Mouse (Mus musculus): ENCODE results near the gene Hes7.

The Hes7 gene

DNA sequence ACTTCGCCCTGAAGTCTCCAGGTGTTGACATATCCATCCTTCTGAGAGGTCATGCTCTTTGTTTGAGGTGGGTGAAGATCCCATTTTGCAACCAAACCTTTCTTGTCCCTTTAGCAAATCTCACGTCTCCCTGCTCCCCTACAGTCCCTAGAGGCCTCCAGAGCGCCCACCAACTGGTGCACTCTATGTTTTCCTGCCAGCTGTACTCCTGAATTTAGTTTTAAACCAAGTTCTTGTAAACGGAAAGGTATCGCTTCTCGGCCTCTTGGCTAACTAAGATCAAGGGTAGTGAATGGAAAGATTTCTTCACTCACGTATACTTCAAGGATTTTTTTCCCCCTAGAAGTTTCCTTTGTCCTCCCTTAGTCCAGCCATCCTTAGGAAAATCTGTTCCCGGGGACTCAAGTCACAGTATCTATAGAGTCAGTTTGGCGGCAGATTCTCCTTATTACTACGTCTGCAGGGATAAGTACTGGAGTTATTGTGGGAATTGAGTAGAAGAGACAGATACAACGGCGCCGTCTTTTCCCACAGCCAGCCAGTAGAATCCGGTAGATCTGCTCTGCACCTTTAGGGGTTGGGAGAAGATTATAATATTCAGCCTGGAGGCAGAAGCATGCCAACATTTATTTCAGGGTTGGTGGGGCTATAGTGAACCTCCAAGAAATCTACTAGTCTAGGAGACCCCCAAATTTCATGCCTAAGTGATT is 603 bp upstream of the Hes7 start:
- peak; percentile 57 for DNase-seq

DNA sequence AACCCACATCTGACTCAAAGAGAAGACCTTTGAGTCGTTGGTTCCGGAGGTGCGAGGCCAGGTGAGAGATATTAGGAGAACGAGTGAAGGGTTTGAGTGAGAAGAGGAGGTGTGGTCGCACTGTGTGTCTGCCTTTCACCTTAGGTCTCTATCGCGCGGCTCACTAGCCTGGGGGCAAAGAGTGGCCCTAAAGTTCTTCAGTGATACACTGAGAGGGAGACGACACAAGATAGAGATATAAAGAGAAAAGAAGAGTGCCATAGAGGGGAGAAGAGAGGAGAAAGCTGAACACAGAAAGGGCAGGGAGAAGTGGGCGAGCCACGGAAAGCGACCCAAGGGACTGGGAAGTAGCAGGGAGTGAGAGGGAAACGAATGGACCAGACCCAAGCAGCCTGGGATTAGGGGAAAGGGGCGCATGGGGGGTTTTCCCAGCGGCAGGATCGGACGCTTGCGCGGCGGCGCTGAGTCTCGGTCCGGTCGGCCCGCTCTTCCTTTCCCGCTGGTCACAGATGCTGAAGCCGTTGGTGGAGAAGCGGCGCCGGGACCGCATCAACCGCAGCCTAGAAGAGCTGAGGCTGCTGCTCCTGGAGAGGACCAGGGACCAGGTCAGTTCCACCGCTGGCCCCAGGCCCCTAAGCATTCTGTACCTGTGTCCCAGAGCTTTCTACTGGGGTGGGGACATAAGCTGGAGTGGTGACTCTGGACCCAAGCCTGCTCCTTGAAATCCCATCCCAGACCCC is 967 bp downstream of the Hes7 start:
- peak; percentile 39 for DNase-seq

DNA sequence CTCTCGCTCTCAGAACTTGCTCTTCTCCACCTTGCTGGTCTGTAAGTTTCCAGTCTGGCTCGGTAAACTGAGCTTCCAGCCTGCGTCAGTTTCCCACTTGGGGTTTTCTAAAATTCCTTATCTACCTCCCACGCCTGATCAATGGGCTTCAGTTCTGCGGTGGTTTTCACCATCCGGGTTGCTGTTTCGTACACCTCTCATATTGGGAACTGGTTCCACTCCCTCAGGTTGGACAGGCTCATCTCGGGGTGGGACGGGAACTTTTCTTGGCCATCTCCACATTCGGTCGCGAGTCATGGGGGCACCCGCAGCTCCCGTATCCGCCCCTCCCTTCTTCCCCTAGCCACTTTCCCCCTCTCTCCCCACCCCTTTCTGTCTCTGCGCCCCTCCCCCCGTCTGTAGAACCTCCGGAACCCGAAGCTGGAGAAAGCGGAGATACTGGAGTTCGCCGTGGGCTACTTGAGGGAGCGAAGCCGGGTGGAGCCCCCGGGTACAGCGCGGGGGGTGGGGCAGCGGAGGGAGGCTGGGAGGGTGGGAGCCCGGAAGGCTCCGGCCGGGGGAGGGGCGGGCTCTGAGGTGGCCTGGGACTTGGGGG is 1.6 kb downstream of the Hes7 start:
- DNase-seq, result peak; percentile 62

DNA sequence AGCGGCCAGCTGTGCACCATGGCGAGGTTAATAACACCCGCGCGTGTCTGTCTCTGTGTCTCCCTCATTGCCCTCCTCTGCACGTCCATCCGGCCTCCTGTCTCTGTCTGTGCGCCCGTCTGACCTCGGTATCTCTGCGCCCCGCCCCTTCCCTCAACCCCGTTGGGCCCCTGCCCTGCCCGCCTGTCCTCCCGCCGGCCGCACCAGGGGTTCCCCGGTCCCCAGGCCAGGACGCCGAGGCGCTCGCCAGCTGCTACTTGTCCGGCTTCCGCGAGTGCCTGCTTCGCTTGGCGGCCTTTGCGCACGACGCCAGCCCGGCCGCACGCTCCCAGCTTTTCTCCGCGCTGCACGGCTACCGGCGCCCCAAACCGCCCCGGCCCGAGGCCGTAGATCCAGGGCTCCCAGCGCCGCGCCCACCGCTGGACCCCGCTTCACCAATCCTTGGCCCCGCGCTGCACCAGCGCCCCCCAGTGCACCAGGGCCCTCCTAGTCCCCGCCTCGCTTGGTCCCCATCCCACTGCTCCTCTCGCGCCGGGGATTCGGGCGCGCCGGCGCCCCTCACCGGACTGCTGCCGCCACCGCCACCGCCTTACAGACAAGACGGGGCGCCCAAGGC is 2.2 kb downstream of the Hes7 start, which contains the start of gene 9130213A22Rik:
Gene 9130213A22Rik, minus strand, starts transcription at position 254 of the 616 bp plus-strand sequence.
- peak; percentile 85 for DNase-seq

DNA sequence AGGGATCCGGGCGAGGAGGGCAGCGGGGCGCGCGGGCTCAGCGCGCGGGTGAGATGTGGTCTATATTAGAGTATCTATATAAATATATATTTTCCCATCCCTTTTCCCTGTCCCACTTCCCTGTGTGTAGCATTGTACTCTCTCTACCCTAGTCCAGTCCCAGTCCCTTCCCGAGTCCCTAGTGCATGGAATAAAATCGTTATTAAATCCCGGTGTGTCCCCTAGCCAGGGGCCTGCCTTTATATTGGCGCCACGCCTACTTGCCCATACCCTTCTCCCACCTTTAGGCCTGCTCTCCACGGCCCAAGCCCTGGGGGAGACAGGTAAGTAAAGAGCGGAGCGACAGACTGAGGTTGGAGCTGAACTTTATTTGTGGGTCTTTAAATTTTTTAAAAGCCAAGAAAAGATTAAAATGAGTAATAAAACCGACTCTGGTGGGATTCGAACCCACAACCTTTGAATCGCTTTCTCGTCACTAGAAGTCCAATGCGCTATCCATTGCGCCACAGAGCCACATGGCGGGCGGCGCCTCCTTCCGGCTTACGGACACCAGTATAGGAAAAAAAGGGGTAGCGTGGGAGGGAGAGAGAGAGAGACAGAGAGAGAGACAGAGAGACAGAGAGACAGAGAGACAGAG is 3.0 kb downstream of the Hes7 start:
- peak; percentile 97 for DNase-seq

DNA sequence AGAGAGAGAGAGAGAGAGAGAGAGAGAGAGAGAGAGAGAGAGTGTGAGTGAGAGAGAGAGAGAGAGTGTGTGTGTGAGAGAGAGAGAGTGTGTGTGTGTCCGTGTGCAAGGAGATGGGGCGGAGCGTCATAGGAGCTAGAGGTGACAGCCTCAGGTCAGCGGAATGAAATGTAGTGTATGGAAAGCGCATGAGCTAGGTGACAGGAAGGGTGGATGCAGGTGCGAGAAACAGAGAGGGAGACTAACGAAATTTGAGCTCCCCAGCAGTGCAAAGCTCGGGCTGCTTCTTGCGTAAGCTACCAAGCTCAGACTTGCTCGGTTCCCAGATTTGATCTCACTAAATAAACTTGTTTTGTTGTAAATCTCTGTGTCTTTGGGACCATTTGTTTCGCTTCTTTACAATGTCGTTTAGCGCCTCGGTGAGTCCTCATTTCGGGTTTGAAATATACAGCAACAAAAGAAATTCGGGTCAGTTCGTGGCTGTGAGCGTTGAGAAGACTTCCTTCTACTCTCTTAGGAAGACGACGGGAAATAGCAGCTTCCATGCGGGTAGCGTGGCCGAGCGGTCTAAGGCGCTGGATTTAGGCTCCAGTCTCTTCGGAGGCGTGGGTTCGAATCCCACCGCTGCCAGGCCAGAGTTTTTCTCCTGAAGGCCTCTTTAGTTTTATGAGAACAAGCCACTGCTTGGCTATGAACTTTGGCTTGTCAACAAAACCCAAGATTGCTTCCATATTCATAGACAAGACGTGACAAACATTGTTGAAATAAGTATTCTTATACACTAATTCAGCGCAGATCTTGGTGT is 3.7 kb downstream of the Hes7 start:
- DNase-seq, result peak; percentile 92

DNA sequence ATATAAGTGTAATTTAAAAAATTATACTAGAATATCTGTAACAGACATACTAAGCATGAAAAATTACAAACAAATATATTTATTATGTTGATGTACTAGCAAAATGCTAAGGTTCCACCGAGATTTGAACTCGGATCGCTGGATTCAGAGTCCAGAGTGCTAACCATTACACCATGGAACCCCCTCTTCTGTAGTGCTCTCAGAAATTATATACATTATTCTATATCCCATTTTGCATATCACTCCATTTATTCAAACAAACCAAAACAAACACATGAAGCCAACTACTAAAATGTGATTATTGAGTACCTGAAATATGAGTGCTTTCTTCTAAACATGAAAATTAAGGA is 4.3 kb downstream of the Hes7 start:
- DNase-seq, result peak; percentile 87

DNA sequence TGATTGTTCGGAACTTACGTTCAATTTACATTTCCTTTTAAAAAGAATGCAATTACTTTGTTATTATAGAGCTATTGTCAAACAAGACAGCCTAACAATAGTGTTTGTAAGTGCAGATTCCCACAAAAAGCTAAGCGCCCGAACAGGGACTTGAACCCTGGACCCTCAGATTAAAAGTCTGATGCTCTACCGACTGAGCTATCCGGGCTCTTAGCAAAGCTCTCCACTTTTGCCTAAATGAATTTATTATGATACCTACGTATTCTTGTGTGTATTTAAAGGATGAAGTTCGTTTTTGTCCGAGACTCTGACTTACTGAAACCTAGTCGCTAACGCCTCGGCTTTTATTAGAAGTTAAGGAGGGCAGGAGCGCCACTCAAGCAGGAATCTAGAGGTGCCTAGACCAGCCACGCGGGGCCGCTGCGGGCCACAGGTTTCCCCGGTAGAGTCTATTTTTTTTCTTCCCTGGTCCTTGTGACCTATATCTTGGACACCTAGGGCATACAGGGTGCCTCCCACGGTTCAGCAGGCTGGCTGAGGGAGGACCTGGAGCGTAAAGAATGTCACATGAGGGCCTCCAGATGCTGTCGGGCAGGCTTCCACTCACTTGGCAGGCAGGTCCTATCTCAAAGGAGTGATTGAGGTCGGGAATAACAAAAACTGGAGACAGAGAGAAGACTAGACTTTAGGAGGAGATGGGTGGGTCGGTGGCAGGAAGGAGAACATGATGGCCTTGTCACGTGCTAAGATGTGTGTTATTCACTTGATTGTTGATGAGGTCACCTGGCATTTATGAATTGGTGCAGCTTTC is 5.0 kb downstream of the Hes7 start:
- peak; percentile 95 for DNase-seq

DNA sequence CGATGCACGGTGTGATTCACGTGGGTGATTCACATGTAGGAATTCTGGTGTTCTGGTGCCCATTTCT is 5.5 kb downstream of the Hes7 start, which contains the start of gene Aloxe3:
Gene Aloxe3, plus strand, starts transcription at position 45 of the 67 bp plus-strand sequence.
- DNase-seq, result no peak

DNA sequence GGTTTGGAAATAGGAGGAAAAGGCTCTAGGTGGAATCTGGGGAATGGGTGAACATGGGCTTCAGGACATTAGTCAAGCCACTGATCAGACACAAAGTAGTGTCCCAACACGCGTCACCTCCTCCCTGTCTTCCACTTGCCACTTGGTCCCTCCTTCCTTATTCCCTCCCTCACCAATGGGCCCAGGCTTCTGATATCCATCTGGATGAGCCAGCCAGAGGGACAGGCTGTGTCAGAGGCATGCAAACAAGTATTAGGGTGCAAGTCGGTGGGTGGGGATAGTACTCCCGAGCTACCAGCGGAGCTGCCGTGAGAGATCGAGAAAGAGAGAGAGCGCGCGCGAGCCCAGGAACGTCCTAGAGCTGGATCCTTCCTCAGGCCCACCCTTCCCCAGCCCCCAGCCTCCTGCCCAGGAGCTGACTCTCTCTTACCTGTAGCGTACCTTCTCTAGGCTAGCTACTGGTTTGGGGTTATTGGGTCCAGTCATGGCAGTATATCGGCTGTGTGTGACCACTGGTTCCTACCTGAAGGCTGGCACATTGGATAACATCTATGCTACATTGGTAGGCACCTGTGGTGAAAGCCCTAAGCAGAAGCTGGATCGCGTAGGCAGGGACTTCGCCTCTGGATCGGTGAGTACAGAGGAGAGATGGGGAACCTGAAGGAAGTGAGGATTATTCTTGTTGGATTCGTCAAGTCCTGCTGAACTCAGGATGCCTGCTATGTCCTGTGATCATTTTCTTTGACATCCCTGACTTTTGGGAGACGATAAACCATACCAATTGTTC is 5.9 kb downstream of the Hes7 start:
- peak; percentile 80 for DNase-seq

DNA sequence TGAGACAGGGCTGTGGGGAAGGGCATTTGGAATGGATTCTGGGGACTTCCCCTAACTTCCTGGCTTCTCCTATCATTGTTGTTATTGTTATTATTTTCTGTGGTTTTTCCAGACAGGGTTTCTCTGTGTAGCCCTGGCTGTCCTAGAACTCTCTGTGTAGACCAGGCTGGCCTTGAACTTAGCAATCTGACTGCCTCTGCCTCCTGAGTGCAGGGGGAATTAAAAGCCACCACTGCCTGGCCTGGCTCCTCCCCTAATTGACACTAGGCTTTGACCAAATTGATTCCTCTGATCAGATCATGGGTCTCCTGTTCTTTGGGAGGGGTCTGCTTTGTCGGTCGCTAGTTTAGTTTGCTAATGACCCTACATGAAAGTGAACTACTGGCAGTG is 6.5 kb downstream of the Hes7 start:
- DNase-seq, result peak; percentile 58

DNA sequence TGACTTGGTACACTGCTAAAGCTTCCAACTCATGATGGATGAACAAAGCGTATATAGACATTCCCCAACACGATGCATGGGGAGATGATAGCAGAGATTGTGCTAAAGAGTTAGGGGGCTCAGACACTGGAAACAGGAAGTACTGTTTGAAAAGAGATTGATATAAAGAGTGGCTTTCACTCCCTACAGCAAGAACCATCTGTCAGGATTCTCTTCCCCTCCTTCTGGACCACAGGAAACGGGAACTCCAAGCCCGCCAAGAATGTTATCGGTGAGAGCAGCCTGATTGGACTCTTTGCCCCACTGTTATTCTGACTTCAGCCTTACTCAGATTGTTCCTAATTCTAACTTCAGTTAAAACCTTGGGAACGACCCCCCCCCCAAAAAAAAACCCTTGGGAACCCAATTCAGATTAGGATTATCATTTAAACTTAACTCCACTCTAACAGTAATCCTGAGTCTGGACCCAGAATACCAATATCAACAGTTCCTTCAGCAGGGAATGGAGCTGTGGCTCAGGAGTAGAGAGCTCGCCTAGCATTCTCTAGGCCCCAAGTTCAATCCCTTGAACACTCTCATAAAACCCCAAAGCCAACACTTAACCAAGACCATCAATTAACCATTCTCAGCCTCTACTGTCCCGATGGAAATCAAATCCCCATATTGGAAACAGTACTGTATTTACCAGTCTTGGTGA is 8.4 kb downstream of the Hes7 start:
- DNase-seq, result peak; percentile 25

DNA sequence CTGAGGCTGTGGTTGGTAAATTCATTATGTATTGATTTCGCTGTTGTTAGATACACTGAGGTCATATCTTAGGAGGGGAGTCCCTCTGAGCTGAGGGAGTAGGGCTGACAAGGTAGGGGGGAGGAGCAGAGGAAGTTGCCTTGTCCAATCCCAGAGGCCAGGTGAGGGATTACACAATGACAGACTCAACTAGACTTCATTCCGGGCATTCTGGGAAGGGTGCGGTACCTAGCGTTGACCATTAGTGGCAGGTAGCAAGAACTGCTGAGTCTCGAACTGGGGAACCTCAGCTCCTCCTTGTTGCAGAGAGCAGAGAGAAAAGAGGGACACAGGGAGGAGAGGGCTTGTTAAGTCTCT is 13.3 kb downstream of the Hes7 start:
- no peak for DNase-seq

DNA sequence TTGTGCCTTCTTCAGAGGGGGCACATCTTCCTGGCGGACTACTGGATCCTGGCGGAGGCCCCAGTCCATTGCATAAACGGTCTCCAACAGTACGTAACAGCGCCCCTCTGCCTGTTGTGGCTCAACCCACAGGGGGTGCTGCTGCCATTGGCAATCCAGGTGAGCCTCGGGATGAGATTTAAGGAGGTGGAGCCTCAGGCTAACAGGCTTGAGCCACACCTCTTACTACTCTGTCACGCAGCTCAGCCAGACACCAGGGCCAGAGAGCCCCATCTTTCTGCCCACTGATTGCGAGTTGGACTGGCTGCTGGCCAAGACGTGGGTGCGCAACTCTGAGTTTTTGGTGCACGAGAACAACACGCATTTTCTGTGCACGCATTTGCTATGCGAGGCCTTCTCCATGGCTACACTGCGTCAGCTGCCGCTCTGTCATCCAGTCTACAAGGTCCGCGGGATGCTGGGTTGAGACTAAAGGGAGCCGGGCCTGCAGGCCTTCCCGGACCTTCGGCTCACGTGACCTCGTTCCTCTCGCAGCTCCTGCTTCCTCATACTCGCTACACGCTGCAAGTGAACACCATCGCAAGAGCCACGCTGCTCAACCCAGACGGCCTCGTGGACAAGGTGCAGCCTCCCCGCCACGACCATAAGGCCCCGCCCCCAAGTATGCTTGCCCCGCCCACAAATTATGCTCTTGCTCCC is 13.9 kb downstream of the Hes7 start:
- DNase-seq, result peak; percentile 84

DNA sequence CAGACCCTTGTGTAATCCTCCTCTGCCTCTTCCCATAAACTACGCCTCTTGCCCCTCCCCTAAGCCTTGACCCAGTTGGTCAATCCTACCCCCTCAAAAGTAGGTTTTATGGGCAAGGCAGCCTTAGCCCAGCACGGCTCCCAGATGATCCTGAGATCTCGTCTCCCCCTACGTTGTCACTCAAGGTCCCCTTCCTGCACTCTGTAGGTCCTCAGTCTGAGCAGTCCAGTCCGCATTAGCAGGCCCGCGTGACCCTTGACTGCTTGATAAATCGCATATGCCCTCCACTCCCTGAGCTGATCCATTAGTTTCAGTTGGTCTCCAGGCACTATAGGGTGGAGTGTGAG is 14.4 kb downstream of the Hes7 start:
- DNase-seq, result no peak

DNA sequence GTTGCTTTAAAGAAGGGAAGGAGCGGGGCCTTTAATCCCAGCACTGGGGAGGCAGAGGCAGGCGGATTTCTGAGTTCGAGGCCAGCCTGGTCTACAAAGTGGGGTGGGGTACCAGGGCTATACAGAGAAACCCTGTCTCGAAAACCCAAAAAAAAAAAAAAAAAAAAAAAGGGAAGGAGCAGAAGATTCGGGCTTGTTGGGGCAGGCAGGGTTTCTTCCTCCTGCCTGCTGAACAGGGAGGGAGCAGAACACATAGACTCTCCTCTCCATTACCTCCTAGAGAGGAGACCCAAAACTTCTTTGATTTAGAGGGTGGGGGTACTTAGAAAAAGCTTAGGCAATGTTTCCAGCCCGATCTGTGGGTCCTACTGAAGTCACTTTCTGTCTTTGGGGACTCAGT is 15.2 kb downstream of the Hes7 start:
- no peak for DNase-seq

DNA sequence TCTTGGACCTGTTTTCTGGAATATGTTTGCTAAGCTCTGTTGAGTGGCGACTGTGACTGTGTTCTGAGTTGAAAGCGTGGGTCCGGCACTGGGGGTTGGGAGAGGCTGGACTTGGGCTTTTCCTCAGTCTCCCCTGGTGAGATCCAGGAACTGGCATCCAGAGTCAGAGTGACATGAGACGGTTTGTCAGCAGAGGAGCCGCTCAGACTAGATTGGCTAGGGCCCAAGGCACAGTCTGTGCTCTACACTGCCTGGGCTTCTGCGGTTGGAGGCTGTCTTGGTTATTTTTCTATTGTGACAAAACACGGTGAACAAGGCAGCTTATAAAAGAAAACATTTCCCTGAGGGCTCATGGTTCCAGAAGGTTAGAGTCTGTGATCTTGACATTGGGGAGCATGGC is 27.3 kb downstream of the Hes7 start:
- DNase-seq, result no peak

DNA sequence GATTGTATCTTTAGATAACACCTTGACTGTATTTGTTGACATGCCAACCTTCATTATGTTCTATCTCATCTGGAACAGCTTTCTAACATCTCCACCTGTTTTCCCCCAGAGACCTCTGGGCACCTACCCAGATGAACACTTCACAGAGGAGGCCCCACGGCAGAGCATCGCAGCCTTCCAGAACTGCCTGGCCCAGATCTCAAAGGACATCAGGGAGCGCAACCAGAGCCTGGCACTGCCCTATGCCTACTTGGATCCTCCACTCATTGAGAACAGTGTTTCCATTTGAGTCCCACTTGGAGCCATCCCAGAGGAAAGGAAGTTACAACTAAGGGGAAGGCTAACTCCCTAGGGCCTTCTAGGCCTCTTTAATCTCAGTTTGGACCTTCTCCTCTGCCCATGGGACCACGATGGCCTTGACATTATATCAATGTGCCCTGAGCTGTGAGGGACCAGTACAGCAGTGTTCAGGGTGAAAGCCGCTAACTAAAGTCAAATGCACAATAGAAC is 28.3 kb downstream of the Hes7 start:
- DNase-seq, result no peak

DNA sequence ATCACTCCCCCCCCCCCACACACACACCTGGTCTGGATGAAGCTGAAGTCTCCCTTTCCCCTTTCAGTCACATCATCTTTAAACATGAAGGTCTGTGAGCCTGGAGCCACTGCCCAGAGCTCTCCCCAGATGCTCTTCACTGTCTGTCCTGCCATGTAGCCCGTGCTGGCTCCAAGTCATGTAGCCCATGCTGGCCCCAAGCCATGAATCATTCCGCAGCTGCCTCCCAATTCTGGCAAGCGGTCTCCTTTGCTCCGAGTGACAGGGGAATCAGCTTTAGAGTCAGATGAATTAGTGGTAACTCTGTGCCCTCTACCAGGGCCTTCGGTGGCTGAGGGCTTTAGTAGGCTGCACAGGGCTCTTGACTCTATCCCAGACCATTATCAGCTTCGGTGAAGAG is 29.5 kb downstream of the Hes7 start:
- peak; percentile 28 for DNase-seq

DNA sequence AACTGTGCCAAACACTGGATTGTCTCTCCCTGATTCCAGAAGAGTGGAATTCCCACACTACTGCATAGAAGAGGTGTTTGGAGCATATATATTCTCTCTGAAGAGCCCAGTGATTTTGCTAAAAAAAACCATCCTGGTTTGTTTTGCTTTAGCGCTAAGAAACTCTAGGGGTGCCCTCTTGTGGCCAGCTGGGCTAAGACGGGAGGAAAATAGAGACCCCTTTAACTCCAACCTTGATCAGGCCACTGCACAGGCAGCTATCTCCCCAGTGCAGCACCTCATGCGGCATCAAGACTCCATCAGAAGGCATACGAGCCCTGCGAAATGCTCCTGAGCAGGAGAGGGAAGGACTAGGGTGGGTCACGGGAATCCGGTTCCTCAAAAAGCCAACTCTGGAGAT is 30.2 kb downstream of the Hes7 start:
- peak; percentile 81 for DNase-seq
